Mouse (Mus musculus) kidney, embryonic 15.5 days (tissue): Measurements from ENCODE around the gene Calm4. TPM values are rescaled to one million over a fixed set of nuclear protein-coding genes. Genes with fewer than 3 reads are reported as not detected.
"Not testable (repeated sequence)": the region's sequence is repeated elsewhere in the genome, so short reads cannot be mapped to it uniquely, and the experiment has no call there.

Source experiments
- ATAC-seq: fragments of 200-750 bp; cut with Nextera tagmentation; replicated peaks from 2 replicates; pipeline ENCODE4 v1.8.0; 2017; ENCODE audit warnings: moderate TSS enrichment; ENCODE audit not compliant: low FRiP score
- H3K27ac ChIP-seq: fragments of 300-500 bp; sonication (generic); 2 replicates; pipeline ENCODE4 v1.5.1; 2015; ENCODE audit warnings: mild to moderate bottlenecking, inconsistent platforms
- H3K27me3 ChIP-seq: fragments of 300-500 bp; sonication (generic); 2 replicates; pipeline ENCODE4 v1.6.1; 2015; ENCODE audit warnings: inconsistent platforms
- H3K36me3 ChIP-seq: fragments of 300-500 bp; sonication (generic); 2 replicates; pipeline ENCODE4 v1.6.1; 2015; ENCODE audit warnings: inconsistent platforms
- H3K4me1 ChIP-seq: fragments of 300-500 bp; sonication (generic); 2 replicates; pipeline ENCODE4 v1.6.1; 2015; ENCODE audit warnings: inconsistent platforms
- H3K4me2 ChIP-seq: fragments of 300-500 bp; sonication (generic); 2 replicates; pipeline ENCODE4 v1.6.1; 2015; ENCODE audit warnings: moderate library complexity, mild to moderate bottlenecking, inconsistent platforms
- H3K4me3 ChIP-seq: fragments of 300-500 bp; sonication (generic); replicated peaks from 2 replicates; pipeline ENCODE4 v1.5.1; 2015; ENCODE audit warnings: mild to moderate bottlenecking, inconsistent platforms
- H3K9ac ChIP-seq: fragments of 300-500 bp; sonication (generic); 2 replicates; pipeline ENCODE4 v1.6.1; 2015; ENCODE audit warnings: mild to moderate bottlenecking, inconsistent platforms
- H3K9me3 ChIP-seq: fragments of 300-500 bp; sonication (generic); replicated peaks from 2 replicates; pipeline ENCODE4 v1.6.1; 2016; ENCODE audit warnings: inconsistent platforms
- WGBS: fragments of 180-500 bp; shearing (Covaris S2); methylation state at CpG from one replicate; pipeline ENCODE4 v1.1.7; 2015; ENCODE audit warnings: mixed read lengths; 5-methylcytosine and 5-hydroxymethylcytosine counted together
- polyA plus RNA-seq: library from polyadenylated mRNA; unstranded; fragments of >200 nt; fragmentation: Nextera tagmentation; extraction: Ambion mirVana; gene quantifications from 2 replicates; pipeline ENCODE4 v1.2.1, GENCODE M21; 2015

The Calm4 gene
- polyA plus RNA-seq, 1 experiment from 2014 or later = 0.17 TPM

DNA sequence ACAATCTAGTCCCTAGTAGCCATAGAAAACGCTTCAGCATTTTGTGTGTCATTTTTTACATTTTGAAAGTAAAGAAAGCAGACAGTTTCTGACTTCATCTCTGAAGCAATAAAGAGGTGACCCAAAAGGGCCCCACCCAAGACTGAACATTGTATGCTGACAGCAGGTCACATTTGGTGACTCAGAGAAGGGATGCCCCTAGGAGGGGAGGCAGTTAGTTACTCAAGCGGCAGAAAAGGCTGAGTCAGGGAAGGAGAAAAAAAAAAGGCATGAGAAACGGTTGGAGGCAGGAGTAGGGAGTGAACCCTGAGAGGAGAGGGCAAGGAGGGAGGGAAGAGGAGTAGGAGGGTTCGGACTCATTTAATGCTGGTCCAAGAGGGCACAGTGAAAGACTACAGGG, 15.5 kb upstream of the Calm4 start:
- Histone ChIP-seq H3K9ac (no peak overlapping the region), H3K27me3 (no peaks in the 10 kb centered on the region), H3K27ac (no peak overlapping the region), H3K4me3 (no peak overlapping the region), H3K4me2 (no peak overlapping the region), H3K4me1 (no peaks in the 10 kb centered on the region), H3K9me3 (no peaks in the 10 kb centered on the region), H3K36me3 (no peaks in the 10 kb centered on the region)
- 41% methylated on average over 4 of the region's 4 CpGs for WGBS
- ATAC-seq = no peak

GRCm38 (mm10) chr13:3825726-3826125, 11.8 kb upstream of the Calm4 start:
- H3K36me3 ChIP-seq = no peaks in the 10 kb centered on the region
- no peak overlapping the region for H3K27ac ChIP-seq
- no peak overlapping the region for H3K4me3 ChIP-seq
- H3K9me3 ChIP-seq = no peaks in the 10 kb centered on the region
- H3K27me3 ChIP-seq = no peaks in the 10 kb centered on the region
- H3K4me2 ChIP-seq = no peak overlapping the region
- no peak overlapping the region for H3K9ac ChIP-seq
- no peak for ATAC-seq
- no peaks in the 10 kb centered on the region for H3K4me1 ChIP-seq

DNA sequence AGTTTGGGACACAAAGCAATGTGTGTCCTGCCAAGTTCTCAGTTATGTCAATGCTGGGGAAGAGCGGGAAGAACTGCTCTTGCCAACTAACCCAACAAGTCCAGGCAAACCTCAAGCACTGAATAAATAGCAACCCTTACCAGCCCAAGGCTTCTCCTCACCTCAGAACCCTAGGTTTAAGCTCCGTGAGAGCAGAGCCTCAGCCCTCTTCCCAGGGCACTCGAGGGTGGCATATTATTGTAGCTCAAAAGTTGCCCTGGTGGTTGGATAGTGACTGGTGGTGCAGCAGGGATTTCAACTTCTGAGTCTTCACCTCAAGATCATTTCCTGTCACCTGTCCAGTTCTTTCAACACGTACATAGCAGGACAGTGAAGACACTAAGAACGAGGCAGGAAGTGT, 6.0 kb upstream of the Calm4 start:
- Histone ChIP-seq H3K4me2 (no peak overlapping the region), H3K4me1 (no peaks in the 10 kb centered on the region), H3K9me3 (no peaks in the 10 kb centered on the region), H3K36me3 (no peaks in the 10 kb centered on the region), H3K9ac (no peak overlapping the region), H3K27ac (no peak overlapping the region), H3K27me3 (no peaks in the 10 kb centered on the region), H3K4me3 (no peak overlapping the region)
- WGBS = 76% methylated on average over 5 of the region's 5 CpGs
- ATAC-seq = no peak

GRCm38 (mm10) chr13:3831994-3832393, 5.6 kb upstream of the Calm4 start:
- no peak overlapping the region for H3K4me2 ChIP-seq
- no peaks in the 10 kb centered on the region for H3K9me3 ChIP-seq
- 0 out of 2 replicates have a peak, but pooled peaks have one; percentile 49 for ATAC-seq
- no peaks in the 10 kb centered on the region for H3K4me1 ChIP-seq
- H3K36me3 ChIP-seq = no peaks in the 10 kb centered on the region
- no peaks in the 10 kb centered on the region for H3K27me3 ChIP-seq
- no peak overlapping the region for H3K27ac ChIP-seq
- WGBS = 71% methylated on average over 1 of the region's 1 CpGs
- H3K9ac ChIP-seq = no peak overlapping the region
- H3K4me3 ChIP-seq = no peak overlapping the region

DNA sequence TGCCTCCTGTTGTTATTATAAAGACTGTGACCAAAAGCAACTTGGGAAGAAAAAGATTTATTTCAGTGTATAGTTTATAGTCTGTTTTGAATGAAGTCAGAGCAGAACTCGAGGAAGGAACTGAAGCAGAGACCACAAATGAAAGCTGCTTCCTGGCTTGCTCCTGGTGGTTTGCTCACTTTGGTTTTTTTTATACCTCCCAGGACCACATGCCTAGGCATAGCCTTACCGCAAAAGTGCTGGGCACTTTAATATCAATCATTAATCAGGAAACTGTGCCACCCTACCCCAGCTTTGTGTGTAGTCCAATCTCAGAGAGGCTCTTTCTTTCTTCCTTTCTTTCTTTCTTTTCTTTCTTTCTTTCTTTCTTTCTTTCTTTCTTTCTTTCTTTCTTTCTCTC, 5.1 kb upstream of the Calm4 start:
- H3K4me3 ChIP-seq = no peak overlapping the region
- no peak overlapping the region for H3K4me2 ChIP-seq
- no peaks in the 10 kb centered on the region for H3K9me3 ChIP-seq
- H3K27ac ChIP-seq = no peak overlapping the region
- H3K4me1 ChIP-seq = no peaks in the 10 kb centered on the region
- no peaks in the 10 kb centered on the region for H3K36me3 ChIP-seq
- 46% methylated on average over 2 of the region's 2 CpGs for WGBS
- ATAC-seq = peak; percentile 54; the same call in 1 of the 2 replicates
- no peak overlapping the region for H3K9ac ChIP-seq
- H3K27me3 ChIP-seq = no peaks in the 10 kb centered on the region

DNA sequence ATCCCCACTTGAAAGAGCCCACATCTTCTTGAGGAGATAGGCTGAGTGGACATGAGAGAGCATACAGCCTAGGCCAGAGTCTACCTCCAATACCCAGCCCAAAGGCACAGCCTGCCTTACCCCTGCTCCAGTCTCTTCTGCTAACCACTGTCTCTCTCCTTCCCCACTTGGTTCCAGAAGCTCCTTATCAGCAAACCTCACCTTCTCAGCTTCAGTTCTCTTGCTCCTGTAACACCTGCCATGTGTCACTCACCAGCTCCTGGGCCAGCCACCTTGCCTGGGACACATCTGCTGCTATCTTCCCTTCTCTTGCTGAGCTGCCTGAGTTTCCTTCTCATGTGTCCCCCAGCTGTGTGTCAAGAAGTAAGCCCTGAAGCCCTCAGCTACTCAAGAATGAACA, 3.9 kb upstream of the Calm4 start:
- not testable (repeated sequence) for H3K27me3 ChIP-seq, ATAC-seq

GRCm38 (mm10) chr13:3840662-3841061, 3.1 kb downstream of the Calm4 start:
- ATAC-seq, H3K27ac ChIP-seq, H3K4me3 ChIP-seq, H3K9ac ChIP-seq, H3K36me3 ChIP-seq, H3K27me3 ChIP-seq, H3K4me1 ChIP-seq, H3K4me2 ChIP-seq, H3K9me3 ChIP-seq: not testable (repeated sequence)

More for the DNA sequence above, 3.9 kb upstream of the Calm4 start:
- H3K27ac ChIP-seq, H3K4me2 ChIP-seq, H3K9me3 ChIP-seq, H3K4me1 ChIP-seq, H3K9ac ChIP-seq, H3K36me3 ChIP-seq, H3K4me3 ChIP-seq: not testable (repeated sequence)

- Histone ChIP-seq H3K9ac (no peak overlapping the region), H3K36me3 (no peaks in the 10 kb centered on the region), H3K4me2 (no peak overlapping the region), H3K4me1 (no peaks in the 10 kb centered on the region), H3K27me3 (no peaks in the 10 kb centered on the region), H3K27ac (no peak overlapping the region), H3K9me3 (no peaks in the 10 kb centered on the region), H3K4me3 (no peak overlapping the region)
- 80% methylated on average over 1 of the region's 1 CpGs for WGBS
- no peak for ATAC-seq
Measured at GRCm38 (mm10) chr13:3850330-3850729, 12.8 kb downstream of the Calm4 start.

GRCm38 (mm10) chr13:3853648-3854333, 16.2 kb downstream of the Calm4 start, which contains the start of gene Calm5:
Gene Calm5, plus strand, starts transcription at chr13:3854173.
- H3K9ac ChIP-seq, H3K36me3 ChIP-seq, ATAC-seq, H3K27me3 ChIP-seq, H3K4me2 ChIP-seq, H3K4me1 ChIP-seq, H3K4me3 ChIP-seq, H3K27ac ChIP-seq, H3K9me3 ChIP-seq: not testable (repeated sequence)
- 94% methylated on average over 3 of the region's 3 CpGs for WGBS

DNA sequence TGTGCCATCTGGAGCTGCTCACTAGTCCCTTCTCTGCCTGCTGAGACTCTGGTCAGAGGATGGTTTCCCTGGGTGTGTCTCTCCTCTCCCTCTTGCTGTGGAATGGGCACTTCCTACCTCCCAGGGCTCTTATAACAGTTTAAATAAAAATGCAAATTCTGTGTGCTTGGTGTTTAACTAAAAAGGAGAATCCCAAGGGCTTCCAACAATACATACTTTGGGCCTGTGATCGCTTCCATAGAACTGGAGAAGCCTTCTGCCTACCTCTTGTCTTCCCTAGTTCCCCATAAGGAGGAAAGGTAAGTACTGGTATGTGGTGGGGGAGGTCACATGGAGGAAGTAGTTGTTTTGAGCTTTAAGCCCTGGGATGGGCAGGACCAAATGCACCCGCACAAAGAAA, 17.3 kb downstream of the Calm4 start:
- no peak for ATAC-seq
- no peaks in the 10 kb centered on the region for H3K9me3 ChIP-seq
- 93% methylated on average over 2 of the region's 2 CpGs for WGBS
- no peaks in the 10 kb centered on the region for H3K36me3 ChIP-seq
- H3K27ac ChIP-seq = no peak overlapping the region
- H3K27me3 ChIP-seq = no peaks in the 10 kb centered on the region
- H3K9ac ChIP-seq = no peak overlapping the region
- no peaks in the 10 kb centered on the region for H3K4me1 ChIP-seq
- H3K4me2 ChIP-seq = no peak overlapping the region
- H3K4me3 ChIP-seq = no peak overlapping the region

GRCm38 (mm10) chr13:3856252-3856651, 18.7 kb downstream of the Calm4 start:
- Histone ChIP-seq H3K4me1 (no peaks in the 10 kb centered on the region), H3K27ac (no peak overlapping the region), H3K4me3 (no peak overlapping the region), H3K9me3 (no peaks in the 10 kb centered on the region), H3K27me3 (no peaks in the 10 kb centered on the region), H3K4me2 (no peak overlapping the region), H3K36me3 (no peaks in the 10 kb centered on the region), H3K9ac (no peak overlapping the region)
- 68% methylated on average over 1 of the region's 1 CpGs for WGBS
- ATAC-seq = peak; percentile 69

GRCm38 (mm10) chr13:3861251-3861650, 23.7 kb downstream of the Calm4 start:
- 0 out of 2 replicates have a peak, but pooled peaks have one; percentile 46 for ATAC-seq
- WGBS = 89% methylated on average over 8 of the region's 8 CpGs
- Histone ChIP-seq H3K36me3 (no peaks in the 10 kb centered on the region), H3K4me2 (no peak overlapping the region), H3K4me1 (no peaks in the 10 kb centered on the region), H3K9me3 (no peaks in the 10 kb centered on the region), H3K4me3 (no peak overlapping the region), H3K27ac (no peak overlapping the region), H3K27me3 (no peaks in the 10 kb centered on the region), H3K9ac (no peak overlapping the region)

DNA sequence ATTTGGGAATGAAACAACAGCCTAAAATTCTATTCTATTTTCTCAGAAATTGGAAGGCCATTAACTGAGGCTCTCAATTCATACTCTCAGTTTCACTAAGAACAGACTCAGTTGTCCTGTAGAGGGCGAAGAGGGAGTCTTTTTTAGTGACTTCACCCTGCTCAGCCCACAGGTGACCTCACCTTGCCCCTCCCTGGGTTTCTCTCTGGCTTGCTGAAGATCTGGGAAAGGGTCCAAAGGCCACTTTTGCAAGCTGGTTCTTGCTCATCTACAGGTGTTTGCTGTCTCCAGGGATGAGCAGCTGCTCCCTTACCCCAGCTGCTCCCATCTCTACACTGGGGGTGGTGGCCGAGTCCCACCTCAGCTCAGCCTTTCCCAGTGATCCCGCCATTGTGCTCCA, 24.8 kb downstream of the Calm4 start:
- no peak for ATAC-seq
- Histone ChIP-seq H3K9ac (no peak overlapping the region), H3K4me3 (no peak overlapping the region), H3K36me3 (no peaks in the 10 kb centered on the region), H3K27ac (no peak overlapping the region), H3K4me2 (no peak overlapping the region), H3K4me1 (no peaks in the 10 kb centered on the region), H3K27me3 (no peaks in the 10 kb centered on the region), H3K9me3 (no peaks in the 10 kb centered on the region)
- 73% methylated on average over 3 of the region's 3 CpGs for WGBS
